Mouse (Mus musculus): Measurements from ENCODE around the gene Dzip3. TPM values are rescaled to one million over a fixed set of nuclear protein-coding genes. Genes with fewer than 3 reads are reported as not detected.

Gene Dzip3
- polyA plus RNA-seq, 1 experiment: 13.1 TPM

DNA sequence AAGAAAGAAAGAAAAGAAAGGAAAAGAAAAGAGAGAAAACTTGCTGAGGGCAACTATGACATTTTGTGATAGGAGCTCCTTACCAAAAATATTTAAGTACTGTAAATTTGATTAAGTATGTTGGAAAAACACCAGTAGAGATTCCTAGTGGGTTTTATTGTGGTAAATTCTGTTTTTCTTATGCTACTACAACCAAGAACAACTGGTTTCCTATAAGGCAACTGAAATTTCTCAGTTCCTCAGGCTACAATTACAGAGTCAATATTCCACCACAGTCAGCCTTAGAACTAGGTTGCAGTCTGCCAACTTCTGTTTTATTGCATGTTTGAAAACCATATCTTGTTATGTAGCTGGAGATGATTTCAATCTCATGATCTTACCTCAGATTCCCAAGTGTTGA lies 4.3 kb downstream of the Dzip3 start:
- TF ChIP-seq CTCF (IDR thresholded peaks at IDR 0.05; ENCODE audit: low read depth, low read length) (no peak), POLR2A (IDR thresholded peaks at IDR 0.05; ENCODE audit: borderline replicate concordance, low read depth, low read length) (no peak)
- H3K4me3 ChIP-seq (ENCODE audit: insufficient read depth, low read length): no peak overlapping the region
- no peak overlapping the region for H3K27ac ChIP-seq (ENCODE audit: insufficient read depth, low read depth, low read length)
- H3K4me1 ChIP-seq (ENCODE audit: control insufficient read depth, insufficient read depth, low read length): no peaks in the 10 kb centered on the region

- no peak overlapping the region for H3K4me3 ChIP-seq (ENCODE audit: insufficient read depth, low read length)
- no peak overlapping the region for H3K27ac ChIP-seq (ENCODE audit: insufficient read depth, low read depth, low read length)
- no peak for TF ChIP-seq POLR2A (IDR thresholded peaks at IDR 0.05; ENCODE audit: borderline replicate concordance, low read depth, low read length)
- TF ChIP-seq CTCF (IDR thresholded peaks at IDR 0.05; ENCODE audit: low read depth, low read length): no peak
- H3K4me1 ChIP-seq (ENCODE audit: control insufficient read depth, insufficient read depth, low read length): no peaks in the 10 kb centered on the region
Observed at GRCm38 (mm10) chr16:48985034-48985627, 8.8 kb downstream of the Dzip3 start.

- H3K27ac ChIP-seq (ENCODE audit: insufficient read depth, low read depth, low read length): no peak overlapping the region
- TF ChIP-seq CTCF (IDR thresholded peaks at IDR 0.05; ENCODE audit: low read depth, low read length) (no peak), POLR2A (IDR thresholded peaks at IDR 0.05; ENCODE audit: borderline replicate concordance, low read depth, low read length) (no peak)
- H3K4me1 ChIP-seq (ENCODE audit: control insufficient read depth, insufficient read depth, low read length): no peaks in the 10 kb centered on the region
- no peak overlapping the region for H3K4me3 ChIP-seq (ENCODE audit: insufficient read depth, low read length)
Observed at GRCm38 (mm10) chr16:48979965-48980364, 14.0 kb downstream of the Dzip3 start.

- Histone ChIP-seq H3K4me3 (ENCODE audit: insufficient read depth, low read length) (no peak overlapping the region), H3K27ac (ENCODE audit: insufficient read depth, low read depth, low read length) (no peak overlapping the region), H3K4me1 (ENCODE audit: control insufficient read depth, insufficient read depth, low read length) (no peaks in the 10 kb centered on the region)
- TF ChIP-seq POLR2A (IDR thresholded peaks at IDR 0.05; ENCODE audit: borderline replicate concordance, low read depth, low read length): no peak
- TF ChIP-seq CTCF (IDR thresholded peaks at IDR 0.05; ENCODE audit: low read depth, low read length): no peak
Observed at GRCm38 (mm10) chr16:48973548-48973947, 20.4 kb downstream of the Dzip3 start.

GRCm38 (mm10) chr16:48972996-48973395 lies 21.0 kb downstream of the Dzip3 start:
- Histone ChIP-seq H3K27ac (ENCODE audit: insufficient read depth, low read depth, low read length) (no peak overlapping the region), H3K4me1 (ENCODE audit: control insufficient read depth, insufficient read depth, low read length) (no peaks in the 10 kb centered on the region), H3K4me3 (ENCODE audit: insufficient read depth, low read length) (no peak overlapping the region)
- TF ChIP-seq POLR2A (IDR thresholded peaks at IDR 0.05; ENCODE audit: borderline replicate concordance, low read depth, low read length) (no peak), CTCF (IDR thresholded peaks at IDR 0.05; ENCODE audit: low read depth, low read length) (no peak)

DNA sequence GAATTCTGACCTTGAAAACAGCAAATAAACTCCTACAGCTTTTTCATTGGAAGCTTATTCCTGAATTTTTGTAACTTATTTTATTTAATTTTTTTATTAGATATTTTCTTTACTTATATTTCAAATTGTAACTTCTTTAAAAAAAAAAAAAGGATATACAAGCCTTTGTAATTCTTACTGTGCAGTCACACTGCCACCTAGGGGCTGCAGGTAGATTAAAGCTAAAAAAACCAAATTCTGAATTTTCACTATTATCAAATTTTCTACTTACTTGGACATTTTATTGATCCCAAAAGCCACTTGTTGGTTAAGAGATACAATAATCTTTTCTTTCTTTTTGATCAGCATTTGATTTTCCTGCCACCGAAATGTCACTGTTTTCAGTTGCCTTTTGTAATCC lies 52.2 kb downstream of the Dzip3 start:
- TF ChIP-seq POLR2A (IDR thresholded peaks at IDR 0.05; ENCODE audit: borderline replicate concordance, low read depth, low read length) (no peak), CTCF (IDR thresholded peaks at IDR 0.05; ENCODE audit: low read depth, low read length) (no peak)
- Histone ChIP-seq H3K4me1 (ENCODE audit: control insufficient read depth, insufficient read depth, low read length) (no peaks in the 10 kb centered on the region), H3K4me3 (ENCODE audit: insufficient read depth, low read length) (no peak overlapping the region), H3K27ac (ENCODE audit: insufficient read depth, low read depth, low read length) (no peak overlapping the region)

DNA sequence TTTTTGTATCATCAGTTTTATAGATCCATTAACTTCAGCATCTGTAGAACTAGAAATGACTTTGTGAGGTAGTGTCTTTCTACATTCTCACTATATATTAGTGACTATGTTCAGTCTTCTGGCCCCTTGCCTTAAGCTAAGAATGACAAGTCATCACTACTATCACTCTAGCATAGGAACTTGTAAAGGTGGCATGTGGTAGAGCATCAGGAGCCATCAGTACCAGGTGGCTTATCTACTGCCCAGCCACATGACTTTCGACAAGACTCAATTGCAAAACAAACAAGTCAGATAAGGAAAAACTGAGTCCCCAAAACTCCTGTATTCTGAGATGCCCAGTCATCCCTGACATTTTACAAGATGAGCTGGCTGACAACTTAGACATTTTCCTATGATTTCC lies 70.2 kb downstream of the Dzip3 start:
- TF ChIP-seq CTCF (IDR thresholded peaks at IDR 0.05; ENCODE audit: low read depth, low read length): no peak
- TF ChIP-seq POLR2A (IDR thresholded peaks at IDR 0.05; ENCODE audit: borderline replicate concordance, low read depth, low read length): no peak
- Histone ChIP-seq H3K27ac (ENCODE audit: insufficient read depth, low read depth, low read length) (no peak overlapping the region), H3K4me3 (ENCODE audit: insufficient read depth, low read length) (no peak overlapping the region), H3K4me1 (ENCODE audit: control insufficient read depth, insufficient read depth, low read length) (no peaks in the 10 kb centered on the region)

- Histone ChIP-seq H3K4me1 (ENCODE audit: control insufficient read depth, insufficient read depth, low read length) (no peaks in the 10 kb centered on the region), H3K4me3 (ENCODE audit: insufficient read depth, low read length) (no peak overlapping the region), H3K27ac (ENCODE audit: insufficient read depth, low read depth, low read length) (no peak overlapping the region)
- TF ChIP-seq POLR2A (IDR thresholded peaks at IDR 0.05; ENCODE audit: borderline replicate concordance, low read depth, low read length) (no peak), CTCF (IDR thresholded peaks at IDR 0.05; ENCODE audit: low read depth, low read length) (no peak)
Observed at GRCm38 (mm10) chr16:48913206-48913605, 80.8 kb downstream of the Dzip3 start.

DNA sequence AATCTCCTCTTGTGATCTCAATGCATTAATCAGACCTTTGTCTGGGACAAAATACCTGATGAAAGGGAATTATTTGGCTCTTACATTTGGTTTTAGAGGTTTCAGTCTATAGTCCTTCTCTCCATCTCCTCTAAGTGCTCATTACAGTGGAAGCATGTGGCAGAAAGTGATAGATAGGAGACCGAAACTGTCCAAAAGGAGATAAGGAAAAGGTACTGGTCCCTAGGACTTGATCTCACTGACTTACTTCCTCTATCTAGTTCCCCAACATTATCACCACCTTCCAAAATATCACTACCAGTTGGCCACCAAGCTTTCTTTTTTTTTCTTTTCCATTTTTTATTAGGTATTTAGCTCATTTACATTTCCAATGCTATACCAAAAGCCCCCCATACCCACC lies 82.8 kb downstream of the Dzip3 start:
- no peak for TF ChIP-seq POLR2A (IDR thresholded peaks at IDR 0.05; ENCODE audit: borderline replicate concordance, low read depth, low read length)
- TF ChIP-seq CTCF (IDR thresholded peaks at IDR 0.05; ENCODE audit: low read depth, low read length): no peak

GRCm38 (mm10) chr16:48899868-48900267 lies 94.1 kb downstream of the Dzip3 start:
- no peak overlapping the region for H3K27ac ChIP-seq (ENCODE audit: insufficient read depth, low read depth, low read length)
- TF ChIP-seq CTCF (IDR thresholded peaks at IDR 0.05; ENCODE audit: low read depth, low read length) (no peak), POLR2A (IDR thresholded peaks at IDR 0.05; ENCODE audit: borderline replicate concordance, low read depth, low read length) (no peak)
- H3K4me1 ChIP-seq (ENCODE audit: control insufficient read depth, insufficient read depth, low read length): no peaks in the 10 kb centered on the region
- H3K4me3 ChIP-seq (ENCODE audit: insufficient read depth, low read length): no peak overlapping the region

More for the DNA sequence above, 82.8 kb downstream of the Dzip3 start:
- no peak overlapping the region for H3K4me3 ChIP-seq (ENCODE audit: insufficient read depth, low read length)
- no peak overlapping the region for H3K27ac ChIP-seq (ENCODE audit: insufficient read depth, low read depth, low read length)
- no peaks in the 10 kb centered on the region for H3K4me1 ChIP-seq (ENCODE audit: control insufficient read depth, insufficient read depth, low read length)

- Histone ChIP-seq H3K27ac (ENCODE audit: insufficient read depth, low read depth, low read length) (no peak overlapping the region), H3K4me3 (ENCODE audit: insufficient read depth, low read length) (no peak overlapping the region), H3K4me1 (ENCODE audit: control insufficient read depth, insufficient read depth, low read length) (no peaks in the 10 kb centered on the region)
- TF ChIP-seq POLR2A (IDR thresholded peaks at IDR 0.05; ENCODE audit: borderline replicate concordance, low read depth, low read length): no peak
- TF ChIP-seq CTCF (IDR thresholded peaks at IDR 0.05; ENCODE audit: low read depth, low read length): no peak
Observed at GRCm38 (mm10) chr16:48890733-48891132, 103.2 kb downstream of the Dzip3 start.

Other genes starting within 250 kb of the Dzip3 start
- not detected in 2 replicates for gene Trat1, start 222.1 kb downstream of the Dzip3 start, polyA plus RNA-seq (2012; ENCODE audit: insufficient read depth, insufficient read length, missing spikeins)
- gene Retnlb, start 177.3 kb downstream of the Dzip3 start, polyA plus RNA-seq (2012; ENCODE audit: insufficient read depth, insufficient read length, missing spikeins): not detected in 2 replicates
- 1.3 TPM in 1 of 2 replicates, not detected in the other for gene Retnla, start 151.6 kb downstream of the Dzip3 start, polyA plus RNA-seq (2012; ENCODE audit: insufficient read depth, insufficient read length, missing spikeins)
- gene Retnlg, start 121.5 kb downstream of the Dzip3 start, polyA plus RNA-seq (2012; ENCODE audit: insufficient read depth, insufficient read length, missing spikeins): not detected in 2 replicates
- gene Cip2a, start within 50 bp of the Dzip3 start, polyA plus RNA-seq (2012; ENCODE audit: insufficient read depth, insufficient read length, missing spikeins): 22.4 and 23.7 TPM in 2 replicates
- not detected in 2 replicates for gene Myh15, start 63.3 kb upstream of the Dzip3 start, polyA plus RNA-seq (2012; ENCODE audit: insufficient read depth, insufficient read length, missing spikeins)

Data from bone marrow macrophage, adult 2 months (primary cell).